Mouse (Mus musculus) CD4-positive, CD25-positive, alpha-beta regulatory T cell, adult 9 weeks (primary cell): ENCODE results near the gene Itk. TPM values are rescaled to one million over a fixed set of nuclear protein-coding genes. Genes with fewer than 3 reads are reported as not detected.

Experiments
- polyA plus RNA-seq: library from polyadenylated mRNA; unstranded; fragments of 100-300 nt; shearing (Covaris generic); gene quantifications from one replicate; pipeline ENCODE4 v1.2.1, GENCODE M21; 2017

Gene Itk
- 366 TPM for polyA plus RNA-seq

GRCm38 (mm10) chr11:46389336-46390117, at the start of gene Itk:
Gene Itk, minus strand, starts transcription at chr11:46389515.

DNA sequence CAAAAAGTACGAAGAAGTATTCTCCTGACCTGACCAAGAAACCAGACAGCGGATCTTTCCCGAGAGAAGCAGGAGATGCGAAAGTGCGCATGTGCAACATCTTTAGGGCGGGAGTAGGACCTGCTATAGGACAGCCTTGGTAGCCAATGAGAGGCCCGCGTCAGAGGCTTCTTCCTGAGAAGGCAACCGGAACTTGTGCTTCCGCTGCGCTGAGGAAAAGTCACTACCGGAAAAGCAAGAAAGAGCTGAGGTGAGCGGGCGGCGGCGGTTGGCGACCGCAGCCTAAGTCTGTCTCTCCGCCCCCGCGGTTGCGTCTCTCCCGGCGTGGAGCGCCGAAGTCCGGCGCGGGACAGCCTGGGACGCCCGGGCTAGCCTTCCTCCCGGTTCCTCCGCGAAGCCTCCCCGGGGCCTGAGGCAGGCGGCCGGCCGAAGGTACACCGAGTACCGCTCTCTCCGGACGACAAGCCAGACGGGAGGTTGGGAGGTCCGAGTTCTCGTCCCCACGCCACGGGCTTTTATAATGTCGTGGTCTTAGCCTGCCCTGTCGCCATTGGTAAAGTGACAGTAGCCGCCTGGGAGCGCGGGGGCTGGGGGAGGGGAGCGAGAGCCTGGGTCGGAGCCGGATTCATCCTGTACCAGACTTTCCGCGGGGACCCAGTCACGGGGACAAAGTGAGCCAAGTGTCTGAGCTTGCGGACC, 47.6 kb upstream of the Itk start, which contains the start of gene Med7:
Med7 (plus strand) TSS at position 166 of the 699 bp plus-strand sequence.

DNA sequence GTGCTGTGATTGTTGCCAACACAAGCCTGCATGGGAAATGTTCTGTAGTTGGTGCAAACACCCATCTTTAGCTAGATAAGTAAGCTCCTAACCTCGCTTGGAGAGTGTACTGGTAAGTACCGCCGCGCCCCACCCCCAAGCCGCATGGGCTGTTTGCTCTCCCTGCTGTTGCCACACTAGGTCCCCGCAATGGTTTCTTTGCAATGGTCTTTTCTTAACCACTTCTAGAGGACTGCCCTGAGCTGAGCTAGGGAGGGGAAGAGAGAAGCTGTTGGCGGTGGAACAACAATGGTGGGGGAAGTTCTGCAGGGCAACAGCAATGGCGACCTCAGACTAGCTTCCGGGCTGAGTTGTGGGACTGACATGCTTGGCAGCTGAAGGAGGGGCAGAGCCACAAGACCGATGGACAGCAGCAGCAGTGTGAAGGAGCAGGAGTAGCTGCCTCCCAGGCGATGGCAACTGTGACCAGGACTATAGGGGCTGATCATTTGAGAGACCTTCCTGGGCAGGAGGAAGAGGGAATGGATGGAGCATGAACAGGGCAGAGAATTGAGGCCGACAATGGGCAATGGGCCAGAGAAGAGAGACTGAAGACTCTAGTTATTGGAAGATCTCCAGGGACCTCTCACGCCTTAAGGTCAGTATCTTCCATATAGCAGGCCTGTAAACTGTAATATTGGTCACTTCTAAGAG, 7.0 kb upstream of the Itk start, which contains the start of gene Fam71b:
Fam71b (plus strand) TSS at position 393 of the 693 bp plus-strand sequence.

GRCm38 (mm10) chr11:46312523-46313035, 76.7 kb downstream of the Itk start, which contains the start of gene Cyfip2:
Gene Cyfip2, minus strand, starts transcription at chr11:46312859.

Other genes with a start within 250 kb of the Itk start
- gene Nipal4, start 223.0 kb downstream of the Itk start, polyA plus RNA-seq = 0.24 TPM
- gene Fndc9, start 154.0 kb downstream of the Itk start, polyA plus RNA-seq = 0.91 TPM
- gene Cyfip2, start 76.7 kb downstream of the Itk start, polyA plus RNA-seq = 169 TPM
- gene Fam71b, start 7.0 kb upstream of the Itk start, polyA plus RNA-seq = 0.25 TPM
- gene Med7, start 47.4 kb upstream of the Itk start, polyA plus RNA-seq = 41.1 TPM
- gene Havcr2, start 65.4 kb upstream of the Itk start, polyA plus RNA-seq = 2.5 TPM
- not detected for gene Gm12169, start 134.7 kb upstream of the Itk start, polyA plus RNA-seq
- not detected for gene BC053393, start 182.0 kb upstream of the Itk start, polyA plus RNA-seq
- gene Dppa1, start 239.7 kb upstream of the Itk start, polyA plus RNA-seq = not detected